ENCODE assay signal across 26 mouse cellular contexts in genomic region chr2:60614758-60615157, GRCm38 (mm10).
"Had no signal": no experiment of that assay in that cellular context is flagged by ENCODE, and none has a peak within 500 bp of the region (broad histone marks: within the 10 kb centered on the region; RNA-seq: fewer than 3 reads in every experiment).

No protein-coding gene starts in this region.

- ATAC-seq: forebrain, postnatal 0 days; hindbrain, postnatal 0 days; intestine, embryonic 16.5 days had no signal

- DNase-seq: forebrain, postnatal 0 days; gastrocnemius, postnatal 14 days; gastrocnemius, postnatal 36 days; heart, adult 18-20 months; heart, postnatal 14 days; heart, postnatal 36 days; kidney, adult 11 months; kidney, adult 2 months; kidney, adult 9 months; kidney, postnatal 10 days; kidney, postnatal 25 days; kidney, postnatal 4 days; liver; liver, embryonic 13.5 days had no signal

- H3K27me3 ChIP-seq: heart, embryonic 13.5 days; heart, embryonic 15.5 days; hindbrain, embryonic 13.5 days; hindbrain, embryonic 15.5 days; limb, embryonic 12.5 days; liver, embryonic 13.5 days had no signal

- H3K4me3 ChIP-seq: heart, embryonic 10.5 days; heart, embryonic 13.5 days; heart, embryonic 15.5 days; hindbrain, embryonic 13.5 days; hindbrain, embryonic 15.5 days; layer of hippocampus, adult 2 months; left cerebral cortex, adult 2 months; limb, embryonic 10.5 days; limb, embryonic 12.5 days; liver, embryonic 13.5 days had no signal

- H3K4me1 ChIP-seq: heart, embryonic 10.5 days; heart, embryonic 13.5 days; heart, embryonic 15.5 days; hindbrain, embryonic 15.5 days; limb, embryonic 10.5 days; liver, embryonic 13.5 days had no signal

- H3K27ac ChIP-seq: heart, embryonic 10.5 days; heart, embryonic 13.5 days; heart, embryonic 15.5 days; hindbrain, embryonic 13.5 days; hindbrain, embryonic 15.5 days; hindbrain, postnatal 0 days; layer of hippocampus, adult 2 months; left cerebral cortex, adult 2 months; limb, embryonic 10.5 days; limb, embryonic 12.5 days; liver, embryonic 13.5 days had no signal

- H3K9me3 ChIP-seq: heart, embryonic 10.5 days; heart, embryonic 13.5 days; heart, embryonic 15.5 days; hindbrain, embryonic 13.5 days; hindbrain, embryonic 15.5 days; limb, embryonic 10.5 days; limb, embryonic 12.5 days; liver, embryonic 13.5 days had no signal

- H3K36me3 ChIP-seq: heart, embryonic 10.5 days; heart, embryonic 13.5 days; heart, embryonic 15.5 days; hindbrain, embryonic 13.5 days; hindbrain, embryonic 15.5 days; limb, embryonic 10.5 days; limb, embryonic 12.5 days; liver, embryonic 13.5 days had no signal

- H3K9ac ChIP-seq: forebrain, postnatal 0 days; heart, embryonic 13.5 days; heart, embryonic 15.5 days; hindbrain, embryonic 13.5 days; hindbrain, embryonic 15.5 days; limb, embryonic 12.5 days; liver, embryonic 13.5 days had no signal

- H3K4me2 ChIP-seq: heart, embryonic 13.5 days; heart, embryonic 15.5 days; hindbrain, embryonic 13.5 days; hindbrain, embryonic 15.5 days; limb, embryonic 12.5 days; liver, embryonic 11.5 days; liver, embryonic 13.5 days had no signal
